Mouse (Mus musculus): Measurements from ENCODE around the gene Gm49721. TPM values are rescaled to one million over a fixed set of nuclear protein-coding genes. Genes with fewer than 3 reads are reported as not detected.

Gene Gm49721
- polyA plus RNA-seq, 1 experiment from 2014 or later = not detected

Other genes starting within 250 kb of the Gm49721 start
- gene Ezr, start 196.1 kb upstream of the Gm49721 start, polyA plus RNA-seq (2015; fragmentation: Nextera tagmentation; extraction: Ambion mirVana) = 51.5 and 60.4 TPM in 2 replicates
- gene Rsph3b, start 30.2 kb upstream of the Gm49721 start, polyA plus RNA-seq (2015; fragmentation: Nextera tagmentation; extraction: Ambion mirVana) = 35.2 and 42.7 TPM in 2 replicates
- 49.7 and 50.8 TPM in 2 replicates for gene Tagap1, start 17.7 kb upstream of the Gm49721 start, polyA plus RNA-seq (2015; fragmentation: Nextera tagmentation; extraction: Ambion mirVana)
- gene Rnaset2b, start 8.3 kb upstream of the Gm49721 start, polyA plus RNA-seq (2015; fragmentation: Nextera tagmentation; extraction: Ambion mirVana) = 179 and 187 TPM in 2 replicates
- not detected in 2 replicates for gene Gm1604a, start 46.7 kb downstream of the Gm49721 start, polyA plus RNA-seq (2015; fragmentation: Nextera tagmentation; extraction: Ambion mirVana)
- 9.5 and 12.1 TPM in 2 replicates for gene Rps6ka2, start 191.2 kb downstream of the Gm49721 start, polyA plus RNA-seq (2015; fragmentation: Nextera tagmentation; extraction: Ambion mirVana)

Data from embryonic facial prominence, embryonic 13.5 days (tissue).